Mouse (Mus musculus): ENCODE measurements around the gene Ssxb8. TPM values are rescaled to one million over a fixed set of nuclear protein-coding genes. Genes with fewer than 3 reads are reported as not detected.
"Not testable (repeated sequence)": the region's sequence is repeated elsewhere in the genome, so short reads cannot be mapped to it uniquely, and the experiment has no call there.

Ssxb8 gene
- polyA plus RNA-seq (2016; fragmentation: Nextera tagmentation; extraction: Ambion mirVana): not detected in 2 replicates

DNA sequence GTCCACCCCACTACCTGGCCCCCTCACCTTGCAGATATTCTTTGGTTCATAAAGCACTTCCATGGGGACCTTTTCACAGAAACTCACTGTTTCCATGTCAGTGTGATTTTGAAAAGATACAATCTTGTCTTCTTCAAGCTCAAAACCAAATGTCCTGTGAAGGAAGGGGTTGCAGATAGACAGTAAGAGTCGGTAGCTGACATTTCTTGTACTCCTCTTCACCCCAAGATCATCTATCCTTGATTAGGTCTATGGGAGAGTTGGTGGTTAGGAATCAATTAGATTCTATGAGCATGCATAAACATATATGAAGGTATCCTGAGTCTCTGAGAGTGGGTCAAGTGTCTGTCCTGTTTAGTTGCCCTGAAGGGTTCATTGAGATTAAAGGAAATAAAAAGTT, at the start of gene Ssxb8:
Ssxb8 (minus strand) TSS at position 101 of the 400 bp plus-strand sequence.
- not testable (repeated sequence) for H3K27me3 ChIP-seq; H3K4me3 ChIP-seq; H3K36me3 ChIP-seq; H3K4me2 ChIP-seq (replicated peaks); H3K9me3 ChIP-seq; H3K4me1 ChIP-seq; H3K27ac ChIP-seq (replicated peaks); ATAC-seq (ENCODE audit: low FRiP score, low read depth); H3K9ac ChIP-seq (replicated peaks)
- 48% methylated on average over 1 of the region's 1 CpGs for WGBS

DNA sequence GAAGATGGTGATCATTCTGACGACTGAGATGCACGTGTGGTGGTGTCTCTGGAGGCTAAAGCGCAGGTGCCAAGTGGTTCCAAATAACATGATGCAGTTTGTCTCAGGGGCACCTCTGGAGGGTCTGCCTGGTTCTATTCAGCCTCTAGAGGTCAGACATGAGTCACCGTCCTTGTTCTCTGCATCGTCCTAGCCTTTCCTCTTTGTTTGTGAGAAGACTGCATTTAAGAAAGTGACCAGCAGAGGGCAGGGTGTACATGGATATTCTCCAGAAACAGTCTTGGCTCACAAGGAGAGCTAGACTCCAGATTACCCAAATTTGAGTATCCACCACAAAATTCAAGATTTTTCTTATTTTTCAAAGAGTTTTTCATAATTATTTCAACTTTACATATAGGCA, 42.3 kb upstream of the Ssxb8 start:
- no peak overlapping the region for H3K27ac ChIP-seq (replicated peaks)
- H3K9me3 ChIP-seq: 0 out of 2 replicates have a peak, but pooled peaks cover 6% of the 10 kb centered on the region
- H3K4me3 ChIP-seq: no peak overlapping the region
- no peak overlapping the region for H3K4me2 ChIP-seq (replicated peaks)
- no peak overlapping the region for H3K9ac ChIP-seq (replicated peaks)
- no peaks in the 10 kb centered on the region for H3K36me3 ChIP-seq
- 53% methylated on average over 5 of the region's 5 CpGs for WGBS
- no peaks in the 10 kb centered on the region for H3K27me3 ChIP-seq
- no peaks in the 10 kb centered on the region for H3K4me1 ChIP-seq
- no peak for ATAC-seq (ENCODE audit: low FRiP score, low read depth)

DNA sequence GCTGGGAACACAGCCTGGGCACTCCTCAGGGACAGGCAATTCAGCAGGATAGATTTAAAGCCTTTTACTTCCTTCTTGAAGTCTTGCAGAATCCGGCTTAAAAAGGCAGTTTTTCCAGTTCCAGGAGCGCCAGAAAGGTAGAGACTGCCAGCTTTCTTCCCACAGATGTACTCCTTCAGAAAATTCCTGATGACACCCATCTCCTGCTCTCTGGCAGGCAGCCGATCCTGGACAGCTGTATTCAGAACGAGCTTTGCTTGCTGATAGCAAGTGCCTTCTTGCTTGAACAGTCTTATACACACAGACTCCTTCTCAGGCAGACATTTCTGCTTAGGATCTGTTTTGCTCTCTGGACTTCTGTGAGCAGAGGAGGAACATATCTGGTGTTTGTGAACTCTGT, 27.6 kb downstream of the Ssxb8 start:
- WGBS: 78% methylated on average over 4 of the region's 4 CpGs
- H3K36me3 ChIP-seq: no peaks in the 10 kb centered on the region
- H3K4me3 ChIP-seq: no peak overlapping the region
- H3K9me3 ChIP-seq: peaks cover 9% of the 10 kb centered on the region; the same call in 1 of the 2 replicates
- H3K4me1 ChIP-seq: no peaks in the 10 kb centered on the region
- H3K4me2 ChIP-seq (replicated peaks): no peak overlapping the region
- H3K27me3 ChIP-seq: no peaks in the 10 kb centered on the region
- H3K9ac ChIP-seq (replicated peaks): no peak overlapping the region
- no peak overlapping the region for H3K27ac ChIP-seq (replicated peaks)
- ATAC-seq (ENCODE audit: low FRiP score, low read depth): no peak

Other genes starting within 250 kb of the Ssxb8 start
- not detected in 2 replicates for gene Ssxb2, start 229.1 kb downstream of the Ssxb8 start, polyA plus RNA-seq (2016; fragmentation: Nextera tagmentation; extraction: Ambion mirVana)
- not detected in 2 replicates for gene Gm14459, start 165.9 kb downstream of the Ssxb8 start, polyA plus RNA-seq (2016; fragmentation: Nextera tagmentation; extraction: Ambion mirVana)
- gene Ssxb6, start 142.6 kb downstream of the Ssxb8 start, polyA plus RNA-seq (2016; fragmentation: Nextera tagmentation; extraction: Ambion mirVana): not detected in 2 replicates
- not detected in 2 replicates for gene Ssxb3, start 99.0 kb downstream of the Ssxb8 start, polyA plus RNA-seq (2016; fragmentation: Nextera tagmentation; extraction: Ambion mirVana)
- gene Ssx9, start 57.6 kb upstream of the Ssxb8 start, polyA plus RNA-seq (2016; fragmentation: Nextera tagmentation; extraction: Ambion mirVana): not detected in 2 replicates
- not detected in 2 replicates for gene Ssxb5, start 112.8 kb upstream of the Ssxb8 start, polyA plus RNA-seq (2016; fragmentation: Nextera tagmentation; extraction: Ambion mirVana)
- not detected in 2 replicates for gene Gm6592, start 153.2 kb upstream of the Ssxb8 start, polyA plus RNA-seq (2016; fragmentation: Nextera tagmentation; extraction: Ambion mirVana)
- not detected in 2 replicates for gene Gm5751, start 183.4 kb upstream of the Ssxb8 start, polyA plus RNA-seq (2016; fragmentation: Nextera tagmentation; extraction: Ambion mirVana)
- 15.8 and 16.5 TPM in 2 replicates for gene B630019K06Rik, start 201.5 kb upstream of the Ssxb8 start, polyA plus RNA-seq (2016; fragmentation: Nextera tagmentation; extraction: Ambion mirVana)

Measured in midbrain, embryonic 12.5 days (tissue).